Mouse (Mus musculus) stomach, postnatal 0 days (tissue): ENCODE results near the gene Palld. TPM values are rescaled to one million over a fixed set of nuclear protein-coding genes. Genes with fewer than 3 reads are reported as not detected.
A peak's percentile ranks its signal among the peaks of the same experiment; 100 is the strongest.

Experiments used
- ATAC-seq: fragments of 200-750 bp; cut with Nextera tagmentation; 2 replicates; pipeline ENCODE4 v1.8.0; 2017; ENCODE audit not compliant: low FRiP score, low TSS enrichment
- DNase-seq: peaks from one replicate; pipeline ENCODE4 v3.0.0-alpha.2; 2016; ENCODE audit warnings: low spot score
- H3K27ac ChIP-seq: fragments of 300-500 bp; sonication (generic); replicated peaks from 2 replicates; pipeline ENCODE4 v1.5.1; 2014; ENCODE audit warnings: mild to moderate bottlenecking, control low read depth
- H3K27me3 ChIP-seq: fragments of 300-500 bp; sonication (generic); 2 replicates; pipeline ENCODE4 v1.6.1; 2014; ENCODE audit warnings: low read length; ENCODE audit not compliant: control insufficient read depth, insufficient read depth
- H3K36me3 ChIP-seq: fragments of 300-500 bp; sonication (generic); 2 replicates; pipeline ENCODE4 v1.6.1; 2014; ENCODE audit warnings: low read length, mixed read lengths; ENCODE audit not compliant: control insufficient read depth, insufficient read depth
- H3K4me1 ChIP-seq: fragments of 300-500 bp; sonication (generic); replicated peaks from 2 replicates; pipeline ENCODE4 v1.6.1; 2014; ENCODE audit warnings: antibody characterized with exemption; ENCODE audit not compliant: control insufficient read depth, insufficient read depth
- H3K4me2 ChIP-seq: fragments of 300-500 bp; sonication (generic); replicated peaks from 2 replicates; pipeline ENCODE4 v1.6.1; 2014; ENCODE audit warnings: low read depth, mild to moderate bottlenecking, control low read depth, moderate library complexity
- H3K4me3 ChIP-seq: fragments of 300-500 bp; sonication (generic); 2 replicates; pipeline ENCODE4 v1.5.1; 2014; ENCODE audit warnings: low read depth, low read length, control low read depth
- H3K9ac ChIP-seq: fragments of 300-500 bp; sonication (generic); 2 replicates; pipeline ENCODE4 v1.6.1; 2014; ENCODE audit warnings: mild to moderate bottlenecking, low read length, control low read depth, mixed read lengths
- H3K9me3 ChIP-seq: fragments of 300-500 bp; sonication (generic); 2 replicates; pipeline ENCODE4 v1.6.1; 2016; ENCODE audit warnings: low read length; ENCODE audit not compliant: control insufficient read depth
- CTCF ChIP-seq: IDR thresholded peaks from 2 replicates; pipeline ENCODE4 v1.5.1; 2016; ENCODE audit warnings: antibody characterized with exemption, low read depth, mild to moderate bottlenecking, moderate library complexity
- EP300 ChIP-seq: optimal IDR thresholded peaks from 2 replicates; pipeline ENCODE3; 2016; ENCODE audit warnings: antibody characterized with exemption
- WGBS: fragments of 180-500 bp; shearing (Covaris S2); extraction: QIAGEN DNeasy Blood & Tissue Kit; methylation state at CpG from one replicate; pipeline ENCODE4 v1.1.7; 2014; 5-methylcytosine and 5-hydroxymethylcytosine counted together
- polyA plus RNA-seq: library from polyadenylated mRNA; unstranded; fragments of >200 nt; fragmentation: Nextera tagmentation; extraction: Ambion mirVana; gene quantifications from 2 replicates; pipeline ENCODE4 v1.2.1, GENCODE M21; 2015

The Palld gene
- polyA plus RNA-seq: 69.9 and 71.0 TPM in 2 replicates

DNA sequence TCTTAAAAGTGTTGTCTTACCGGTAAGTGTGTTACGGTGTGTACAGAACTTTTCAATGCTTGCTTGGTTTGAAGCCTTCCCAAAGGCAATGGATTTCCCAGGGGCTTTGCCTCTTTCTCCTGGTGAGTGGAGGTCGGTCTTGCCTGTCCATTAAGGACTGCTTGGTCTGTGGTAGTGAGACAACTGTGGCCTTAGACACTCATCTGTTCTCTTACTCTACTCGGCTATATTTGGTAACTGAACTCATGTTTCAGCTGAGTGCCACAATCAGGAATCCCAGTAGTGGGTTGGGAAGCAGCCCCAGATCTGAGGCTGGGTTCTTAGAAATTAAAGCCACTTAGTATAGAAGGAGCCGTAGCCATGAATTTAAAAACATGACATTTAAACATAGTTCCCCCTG lies at the start of gene Palld:
TSS of gene Palld (minus strand) at position 170 of the 400 bp plus-strand sequence.
- H3K36me3 ChIP-seq: no peaks in the 10 kb centered on the region
- DNase-seq: no peak
- ATAC-seq: no peak
- H3K9ac ChIP-seq: no peak within 1 kb of the TSS
- no peaks in the 10 kb centered on the region for H3K9me3 ChIP-seq
- no peak within 1 kb of the TSS for H3K4me2 ChIP-seq
- no peaks in the 10 kb centered on the region for H3K27me3 ChIP-seq
- H3K4me3 ChIP-seq: no peak within 1 kb of the TSS
- TF ChIP-seq EP300 (no peak), CTCF (no peak)
- no peaks in the 10 kb centered on the region for H3K4me1 ChIP-seq
- WGBS: 80% methylated on average over 5 of the region's 5 CpGs
- H3K27ac ChIP-seq: no peak within 1 kb of the TSS

DNA sequence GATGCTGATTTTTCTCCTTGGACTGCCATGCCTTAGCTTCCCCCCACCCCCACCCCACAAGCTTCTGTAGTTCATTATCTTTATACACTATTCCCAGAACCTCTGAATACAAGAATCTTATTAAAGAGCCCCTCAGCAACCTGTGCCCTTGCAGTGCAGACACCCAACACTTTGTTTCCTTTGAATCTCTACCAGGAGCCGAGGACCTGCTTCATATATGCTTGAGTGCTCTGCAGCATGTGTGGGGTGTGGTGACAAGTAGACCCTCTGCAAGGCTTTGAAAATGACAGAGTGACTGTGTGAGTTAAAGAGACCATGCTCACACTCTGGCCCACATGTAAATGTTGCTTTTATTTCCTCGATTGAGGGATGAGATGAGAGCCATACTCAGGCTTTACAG lies 35.1 kb upstream of the Palld start:
- Histone ChIP-seq H3K9ac (no peak overlapping the region), H3K4me2 (no peak overlapping the region), H3K27ac (no peak overlapping the region), H3K4me3 (no peak overlapping the region), H3K36me3 (no peaks in the 10 kb centered on the region), H3K9me3 (no peaks in the 10 kb centered on the region), H3K27me3 (no peaks in the 10 kb centered on the region), H3K4me1 (no peaks in the 10 kb centered on the region)
- WGBS: 82% methylated on average over 2 of the region's 2 CpGs
- no peak for TF ChIP-seq EP300
- TF ChIP-seq CTCF: no peak
- DNase-seq: no peak
- ATAC-seq: no peak

DNA sequence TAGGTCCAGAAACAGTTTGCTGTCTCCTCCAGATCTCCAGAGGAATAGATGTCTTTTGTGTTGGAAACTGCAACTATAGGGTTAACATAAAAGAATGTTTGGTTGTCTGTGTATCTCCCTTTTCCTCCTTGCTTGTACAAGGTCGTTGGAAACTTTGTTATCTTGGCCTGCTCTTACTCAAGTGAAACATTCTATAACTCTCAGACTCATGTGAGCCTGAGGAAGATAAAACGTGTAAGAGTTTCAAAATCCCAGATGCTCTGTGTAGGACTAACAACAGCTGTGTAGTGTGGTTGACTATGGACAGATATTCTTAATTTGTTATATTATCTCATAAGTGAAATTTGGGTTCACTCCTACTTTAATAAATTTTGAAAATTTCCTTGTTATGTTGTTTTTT lies 30.8 kb upstream of the Palld start:
- TF ChIP-seq CTCF (no peak), EP300 (no peak)
- H3K9ac ChIP-seq: no peak overlapping the region
- 9% methylated on average over 2 of the region's 2 CpGs for whole genome bisulfite sequencing
- H3K36me3 ChIP-seq: no peaks in the 10 kb centered on the region
- no peak overlapping the region for H3K4me2 ChIP-seq
- DNase-seq (no peak), ATAC-seq (no peak)
- H3K4me3 ChIP-seq: no peak overlapping the region
- no peaks in the 10 kb centered on the region for H3K4me1 ChIP-seq
- no peaks in the 10 kb centered on the region for H3K27me3 ChIP-seq
- H3K27ac ChIP-seq: no peak overlapping the region
- no peaks in the 10 kb centered on the region for H3K9me3 ChIP-seq

DNA sequence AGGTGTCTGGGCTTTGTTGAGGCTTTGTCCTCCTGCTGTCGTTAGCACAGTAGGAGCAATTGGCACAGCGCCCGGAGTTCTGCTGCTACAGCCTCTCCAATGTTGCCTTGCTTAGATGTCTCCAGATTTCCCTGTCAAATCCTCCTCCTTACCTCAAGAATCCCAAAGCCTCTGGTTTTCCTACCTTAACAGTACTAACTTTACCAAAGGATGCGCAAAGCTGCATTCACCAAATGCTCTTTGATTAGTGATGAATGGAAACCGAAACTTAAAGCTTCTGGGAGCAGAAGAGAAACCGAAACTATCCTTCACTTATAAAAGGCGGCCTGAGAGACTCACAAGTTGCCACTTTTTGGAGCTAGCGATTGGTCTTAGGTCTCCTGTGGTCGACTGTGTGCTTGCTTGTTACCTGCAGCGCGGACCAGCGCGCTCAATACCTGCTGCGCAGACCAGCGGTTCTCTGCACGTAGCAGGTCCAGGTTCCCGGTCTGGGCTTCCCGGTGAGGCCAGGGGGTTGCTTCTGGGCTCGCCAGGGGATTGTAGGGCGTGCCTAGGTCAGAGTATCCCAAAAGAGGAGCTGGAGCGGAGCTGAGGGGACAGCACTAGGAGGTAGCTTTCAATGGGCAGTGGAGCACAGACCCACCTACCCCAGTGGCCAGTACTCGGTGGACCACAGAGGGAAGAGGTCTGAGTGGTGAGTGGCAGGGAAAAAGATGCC lies 25.4 kb upstream of the Palld start, which contains the start of gene Ddx60:
TSS of gene Ddx60 (plus strand) at position 311 of the 718 bp plus-strand sequence.
- Histone ChIP-seq H3K9ac (peak within 1 kb of the TSS; percentile 67), H3K4me2 (peak within 1 kb of the TSS; percentile 75), H3K4me1 (no peaks in the 10 kb centered on the region), H3K9me3 (no peaks in the 10 kb centered on the region), H3K27ac (peak within 1 kb of the TSS; percentile 46; the same call in 1 of the 2 replicates), H3K27me3 (no peaks in the 10 kb centered on the region), H3K36me3 (no peaks in the 10 kb centered on the region), H3K4me3 (peak within 1 kb of the TSS; percentile 53)
- ATAC-seq (peak; percentile 63), DNase-seq (peak; percentile 75)
- TF ChIP-seq EP300: no peak
- WGBS: 8% methylated on average over 22 of the region's 22 CpGs

DNA sequence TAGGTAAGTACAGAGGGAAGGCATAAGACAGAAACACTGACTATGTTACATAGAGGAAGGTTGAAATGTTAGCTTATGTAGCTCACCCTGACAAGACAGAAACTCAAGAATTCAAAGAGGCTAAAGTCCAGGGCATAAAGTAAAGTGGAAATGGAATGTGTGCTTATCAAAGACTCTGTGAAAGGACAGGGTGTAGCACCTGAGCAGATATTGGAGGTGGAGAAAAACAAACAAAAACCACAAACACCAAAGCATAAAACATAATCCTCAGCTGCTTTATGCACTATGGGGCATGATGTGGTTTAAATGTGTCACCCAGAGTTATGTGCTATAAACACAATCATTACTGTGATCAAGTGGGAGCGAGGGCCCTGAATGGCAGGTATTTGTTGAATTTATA lies 22.0 kb upstream of the Palld start:
- H3K27ac ChIP-seq: no peak overlapping the region
- DNase-seq: no peak

DNA sequence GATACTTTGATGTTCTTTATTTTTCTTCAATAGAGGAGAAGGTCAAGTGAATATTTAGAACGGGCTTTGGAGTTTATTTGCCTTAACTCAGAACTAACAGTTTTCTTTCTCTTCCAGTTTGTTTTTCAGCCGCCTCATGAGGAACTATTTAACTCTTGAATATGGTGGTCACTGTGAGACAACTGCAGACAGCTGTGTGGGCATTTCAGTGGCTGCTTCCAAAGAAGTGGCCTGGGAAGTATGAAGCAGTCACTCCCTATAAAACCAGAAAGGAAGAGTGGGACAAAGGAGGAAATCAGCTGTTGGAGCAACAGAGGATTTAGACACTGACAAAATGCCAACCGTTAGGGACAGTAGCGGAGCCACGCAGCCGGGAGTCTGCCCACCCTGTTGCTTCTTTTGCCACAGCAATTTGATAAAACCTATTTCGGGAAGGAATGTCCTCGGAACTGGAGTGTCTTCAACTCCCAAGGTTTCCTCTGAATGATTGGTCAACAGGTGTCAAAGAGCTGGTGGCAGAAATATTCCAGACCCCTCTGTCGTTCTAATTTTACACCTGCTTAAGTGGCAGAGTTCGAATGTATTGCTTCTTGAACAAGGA lies 19.1 kb upstream of the Palld start:
- DNase-seq: no peak
- no peak overlapping the region for H3K4me2 ChIP-seq
- H3K4me3 ChIP-seq: no peak overlapping the region
- ATAC-seq: no peak
- 64% methylated on average over 10 of the region's 10 CpGs for WGBS
- no peaks in the 10 kb centered on the region for H3K4me1 ChIP-seq
- no peaks in the 10 kb centered on the region for H3K36me3 ChIP-seq
- H3K27me3 ChIP-seq: no peaks in the 10 kb centered on the region
- H3K27ac ChIP-seq: no peak overlapping the region
- no peaks in the 10 kb centered on the region for H3K9me3 ChIP-seq
- H3K9ac ChIP-seq: no peak overlapping the region
- TF ChIP-seq CTCF (no peak), EP300 (no peak)

More for the DNA sequence above, 22.0 kb upstream of the Palld start:
- Histone ChIP-seq H3K4me2 (no peak overlapping the region), H3K9me3 (no peaks in the 10 kb centered on the region), H3K4me1 (no peaks in the 10 kb centered on the region), H3K36me3 (no peaks in the 10 kb centered on the region), H3K27me3 (no peaks in the 10 kb centered on the region), H3K9ac (no peak overlapping the region), H3K4me3 (no peak overlapping the region)
- WGBS: 57% methylated on average over 1 of the region's 1 CpGs
- TF ChIP-seq CTCF (no peak), EP300 (no peak)
- ATAC-seq: peak; percentile 73
